In genomic region chr19:12759656-12760055, GRCm38 (mm10) we compare ENCODE assay signal across 10 mouse cellular contexts. TPM values are rescaled to one million over a fixed set of nuclear protein-coding genes. Genes with fewer than 3 reads are reported as not detected.
DNase-seq lines count a peak whose midpoint lies in the region; ATAC-seq and TF ChIP-seq lines count a peak whose summit lies in the region.
"Had no signal": no experiment of that assay in that cellular context is flagged by ENCODE, and none has a peak within 500 bp of the region (broad histone marks: within the 10 kb centered on the region; RNA-seq: fewer than 3 reads in every experiment).

No protein-coding gene starts in this region.

- H3K9me3 ChIP-seq in heart, embryonic 12.5 days (replicated peaks) = no peaks in the 10 kb centered on the region

- no peak overlapping the region for H3K4me3 ChIP-seq in heart, embryonic 12.5 days
- H3K4me3 ChIP-seq in layer of hippocampus, adult 2 months = no peak overlapping the region

- H3K27ac ChIP-seq in heart, embryonic 12.5 days (ENCODE audit: poor library complexity, severe bottlenecking) = no peak overlapping the region
- H3K27ac ChIP-seq in layer of hippocampus, adult 2 months = peak overlapping the region; percentile 21; the same call in 1 of the 2 replicates
- H3K27ac ChIP-seq: kidney, postnatal 0 days had no signal

- no peak overlapping the region for H3K9ac ChIP-seq in heart, embryonic 12.5 days

- no peak for TF ChIP-seq CTCF in layer of hippocampus, adult 2 months (conservative IDR thresholded peaks at IDR 0.05)

- H3K36me3 ChIP-seq in heart, embryonic 12.5 days = peaks cover 25% of the 10 kb centered on the region

- DNase-seq in heart, adult 18-20 months = peak; percentile 39 to 55
- DNase-seq in adrenal gland, postnatal 25 days = peak; percentile 56
- DNase-seq in frontal cortex, postnatal 14 days (ENCODE audit: low spot score in 2 of 2) = peak; percentile 37 to 43
- DNase-seq in layer of hippocampus, adult 2 months (ENCODE audit: low spot score in 2 of 2) = peak; percentile 57 to 62
- DNase-seq in retina, embryonic 14.5 days (ENCODE audit: low spot score) = peak; percentile 12
- no peak for DNase-seq in lung, postnatal 14 days

- ATAC-seq in heart, embryonic 12.5 days (ENCODE audit: insufficient number of reproducible peaks, low FRiP score) = no peak
- ATAC-seq in inflammation-experienced regulatory T-cells, adult 6 months = no peak

- 82% methylated on average over 2 of the region's 2 CpGs for WGBS in heart, embryonic 12.5 days

- H3K4me1 ChIP-seq in heart, embryonic 12.5 days (replicated peaks) = no peaks in the 10 kb centered on the region

- H3K27me3 ChIP-seq in heart, embryonic 12.5 days (replicated peaks) = no peaks in the 10 kb centered on the region
- H3K27me3 ChIP-seq: CH12.LX had no signal

- H3K4me2 ChIP-seq in heart, embryonic 12.5 days = no peak overlapping the region

RNA-seq across cellular contexts. Expression of gene Cntf, which starts 5.8 kb away (rescaled TPM):
- total RNA-seq in heart, adult 18-20 months (2021) = 1 to 10 TPM in 1 of 2 experiments, under 1 TPM in 1; 0.94 to 1.7 TPM
- polyA plus RNA-seq in heart, embryonic 12.5 days (2016; fragmentation: Nextera tagmentation; extraction: Ambion mirVana) = 0.69 and 1.2 TPM in 2 replicates
- 0.90 and 3.3 TPM in 2 replicates for total RNA-seq in adrenal gland, postnatal 25 days (2021)
- 1 to 10 TPM; 3.1 to 4.1 TPM for total RNA-seq in layer of hippocampus, adult 2 months (2021)
- polyA plus RNA-seq in inflammation-experienced regulatory T-cells, adult 6 months (2017; shearing (Covaris generic)) = 1 to 10 TPM; 2.4 to 4.2 (median 3.7) TPM

RNA-seq across cellular contexts. Expression of gene Zfp91, which starts 36.3 kb away (rescaled TPM):
- 10 to 100 TPM; 75.2 to 77.0 TPM for total RNA-seq in heart, adult 18-20 months (2021)
- polyA plus RNA-seq in heart, embryonic 12.5 days (2016; fragmentation: Nextera tagmentation; extraction: Ambion mirVana) = 14.8 and 16.4 TPM in 2 replicates
- 83.3 and 85.7 TPM in 2 replicates for total RNA-seq in adrenal gland, postnatal 25 days (2021)
- total RNA-seq in layer of hippocampus, adult 2 months (2021) = 10 to 100 TPM; 87.6 to 94.8 TPM
- 10 to 100 TPM; 17.7 to 22.3 (median 19.1) TPM for polyA plus RNA-seq in inflammation-experienced regulatory T-cells, adult 6 months (2017; shearing (Covaris generic))

RNA-seq across cellular contexts. Expression of gene Lpxn, which starts 36.3 kb away (rescaled TPM):
- total RNA-seq in heart, adult 18-20 months (2021) = 1 to 10 TPM in 1 of 2 experiments, under 1 TPM in 1; 0.87 to 2.2 TPM
- 0.54 and 0.75 TPM in 2 replicates for polyA plus RNA-seq in heart, embryonic 12.5 days (2016; fragmentation: Nextera tagmentation; extraction: Ambion mirVana)
- 2.1 and 2.2 TPM in 2 replicates for total RNA-seq in adrenal gland, postnatal 25 days (2021)
- 1 to 10 TPM; 1.1 to 1.3 TPM for total RNA-seq in layer of hippocampus, adult 2 months (2021)
- 100 to 1,000 TPM; 257 to 302 (median 261) TPM for polyA plus RNA-seq in inflammation-experienced regulatory T-cells, adult 6 months (2017; shearing (Covaris generic))
